Mouse (Mus musculus): ENCODE measurements around the gene Arhgap15.

- TF ChIP-seq POLR2A (IDR thresholded peaks at IDR 0.05; ENCODE audit: insufficient read depth, low read depth, low read length) (no peak), EP300 (IDR thresholded peaks at IDR 0.05; ENCODE audit: insufficient read depth, low read depth, low read length) (no peak), CTCF (IDR thresholded peaks at IDR 0.05) (no peak)
Observed at GRCm38 (mm10) chr2:44017405-44018026, 268.9 kb downstream of the Arhgap15 start.

All from heart, adult 2 months (tissue).